ENCODE assay signal across 8 mouse cellular contexts in the genomic region with DNA sequence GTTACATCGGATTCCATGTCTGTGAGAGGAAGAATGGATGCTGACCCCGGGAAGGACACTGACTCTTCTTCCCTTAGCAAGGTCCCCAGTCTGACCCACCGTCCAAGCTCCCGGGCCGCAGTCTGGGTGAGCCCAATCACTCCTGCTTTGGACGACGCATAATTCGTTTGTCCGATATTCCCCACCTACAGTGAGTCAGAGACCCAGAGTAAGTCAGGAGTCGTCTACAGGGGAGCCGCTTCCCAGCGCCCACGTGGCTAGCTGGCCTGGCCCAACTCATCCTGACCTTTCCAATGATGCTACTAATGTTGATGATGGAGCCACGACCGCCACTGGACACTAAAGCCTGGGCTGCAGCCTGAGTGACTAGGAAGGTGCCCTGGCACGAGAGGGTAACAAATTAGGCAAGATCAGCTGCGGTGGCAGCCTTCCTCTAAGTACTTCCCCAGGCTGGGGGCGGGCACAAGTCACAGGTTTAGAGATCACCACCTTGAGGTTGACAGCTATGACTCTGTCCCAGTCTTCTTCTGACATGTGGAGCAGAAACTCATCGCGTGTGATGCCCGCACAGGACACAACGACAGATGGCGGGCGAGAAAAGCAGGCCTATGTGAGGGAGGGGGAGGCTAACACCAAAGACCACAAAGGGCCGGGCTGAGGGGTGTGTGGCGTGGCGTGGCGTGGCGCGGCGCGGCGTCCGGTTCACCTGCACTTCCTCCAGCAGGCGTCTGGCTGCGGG. TPM values are rescaled to one million over a fixed set of nuclear protein-coding genes. Genes with fewer than 3 reads are reported as not detected.
DNase-seq lines count a peak whose midpoint lies in the region; ATAC-seq and TF ChIP-seq lines count a peak whose summit lies in the region.

No protein-coding gene starts in this region.

- peaks cover 34% of the 10 kb centered on the region for H3K36me3 ChIP-seq in hindbrain, embryonic 14.5 days (replicated peaks; ENCODE audit: control insufficient read depth, insufficient read depth)
- peaks cover 11% of the 10 kb centered on the region for H3K36me3 ChIP-seq in liver, embryonic 14.5 days (replicated peaks; ENCODE audit: control insufficient read depth, insufficient read depth, low read depth)
- peaks cover 23% of the 10 kb centered on the region for H3K36me3 ChIP-seq in neural tube, embryonic 11.5 days (ENCODE audit: control insufficient read depth, insufficient read depth, low read length)

- peak overlapping the region; percentile 67 for H3K9ac ChIP-seq in hindbrain, embryonic 14.5 days
- peak overlapping the region; percentile 66 for H3K9ac ChIP-seq in liver, embryonic 14.5 days (replicated peaks)
- H3K9ac ChIP-seq in neural tube, embryonic 11.5 days (ENCODE audit: low read length), result peak overlapping the region; percentile 73

- peaks cover 13% of the 10 kb centered on the region for H3K4me1 ChIP-seq in cortical plate, adult 2 months (ENCODE audit: control insufficient read depth, insufficient read depth, low read length)
- peaks cover 60% of the 10 kb centered on the region for H3K4me1 ChIP-seq in hindbrain, embryonic 14.5 days (replicated peaks; ENCODE audit: control insufficient read depth, insufficient read depth, low read length)
- H3K4me1 ChIP-seq in liver, embryonic 14.5 days (replicated peaks; ENCODE audit: control insufficient read depth in 2 of 2, insufficient read depth in 2 of 2, low read length in 1 of 2), result peaks cover 10 to 25% of the 10 kb centered on the region in 2 experiments
- H3K4me1 ChIP-seq in neural tube, embryonic 11.5 days (ENCODE audit: control insufficient read depth, insufficient read depth, low read length), result peaks cover 46% of the 10 kb centered on the region

- no peak for TF ChIP-seq POLR2A in cortical plate, adult 2 months (IDR thresholded peaks at IDR 0.05; ENCODE audit: extremely low read depth, insufficient read depth, low read length)

- peak; percentile 55 to 57 for DNase-seq in adrenal gland, adult 18-20 months (ENCODE audit: low spot score in 2 of 2)
- no peak for DNase-seq in adrenal gland, postnatal 4 days (ENCODE audit: low spot score in 2 of 2)
- DNase-seq in CD4-positive helper T cell, adult 2 months (ENCODE audit: low read depth, low spot score), result peak; percentile 89
- DNase-seq in hindbrain, embryonic 14.5 days (ENCODE audit: low spot score), result no peak
- DNase-seq in liver, embryonic 14.5 days (ENCODE audit: low read depth in 3 of 3, low spot score in 3 of 3), result peak in 1 of 3 experiments; percentile 38
- DNase-seq in neural tube, embryonic 11.5 days (ENCODE audit: low spot score), result no peak
- no peak for DNase-seq in urinary bladder, adult 2 months (ENCODE audit: low spot score)

- H3K4me3 ChIP-seq in cortical plate, adult 2 months (ENCODE audit: insufficient read depth, low read length), result peak overlapping the region; percentile 78; the same call in 1 of the 2 replicates
- H3K4me3 ChIP-seq in hindbrain, embryonic 14.5 days (replicated peaks; ENCODE audit: low read length), result peak overlapping the region; percentile 57
- H3K4me3 ChIP-seq in liver, embryonic 14.5 days (ENCODE audit: insufficient read depth in 1 of 2, low read depth in 2 of 2, low read length in 2 of 2), result peak overlapping the region; percentile 68 to 81
- H3K4me3 ChIP-seq in neural tube, embryonic 11.5 days (ENCODE audit: low read depth, low read length), result peak overlapping the region; percentile 95

- TF ChIP-seq EP300 in liver, embryonic 14.5 days (IDR thresholded peaks at IDR 0.05; ENCODE audit: low read depth), result no peak

- 3% methylated on average over 36 of the region's 36 CpGs for WGBS in hindbrain, embryonic 14.5 days
- WGBS in liver, embryonic 14.5 days (ENCODE audit: insufficient replicate concordance), result 12% methylated on average over 36 of the region's 36 CpGs
- WGBS in neural tube, embryonic 11.5 days, result 3% methylated on average over 36 of the region's 36 CpGs

- no peak for ATAC-seq in hindbrain, embryonic 14.5 days (ENCODE audit: low FRiP score)
- no peak for ATAC-seq in liver, embryonic 14.5 days (ENCODE audit: insufficient read depth)
- no peak for ATAC-seq in neural tube, embryonic 11.5 days (ENCODE audit: insufficient read depth, low FRiP score, low TSS enrichment)

- H3K27me3 ChIP-seq in hindbrain, embryonic 14.5 days (ENCODE audit: control insufficient read depth, insufficient read depth, low read length), result no peaks in the 10 kb centered on the region
- H3K27me3 ChIP-seq in liver, embryonic 14.5 days (ENCODE audit: control insufficient read depth, insufficient read depth, low read length), result no peaks in the 10 kb centered on the region
- H3K27me3 ChIP-seq in neural tube, embryonic 11.5 days (ENCODE audit: control insufficient read depth, insufficient read depth, low read length), result no peaks in the 10 kb centered on the region

- H3K9me3 ChIP-seq in hindbrain, embryonic 14.5 days (ENCODE audit: control insufficient read depth, low read length), result no peaks in the 10 kb centered on the region
- H3K9me3 ChIP-seq in liver, embryonic 14.5 days (ENCODE audit: control insufficient read depth, low read length), result no peaks in the 10 kb centered on the region
- no peaks in the 10 kb centered on the region for H3K9me3 ChIP-seq in neural tube, embryonic 11.5 days (ENCODE audit: control insufficient read depth, low read length)

- no peak for TF ChIP-seq CTCF in cortical plate, adult 2 months (IDR thresholded peaks at IDR 0.05; ENCODE audit: extremely low read depth, insufficient read depth, low read length)
- TF ChIP-seq CTCF in liver, embryonic 14.5 days (IDR thresholded peaks at IDR 0.05; ENCODE audit: low read depth), result no peak; the same call in 1 of the 2 replicates

- H3K4me2 ChIP-seq in hindbrain, embryonic 14.5 days (replicated peaks), result peak overlapping the region; percentile 83
- peak overlapping the region; percentile 70 for H3K4me2 ChIP-seq in liver, embryonic 14.5 days (ENCODE audit: low read depth)
- H3K4me2 ChIP-seq in neural tube, embryonic 11.5 days (ENCODE audit: low read depth), result peak overlapping the region; percentile 90

- H3K27ac ChIP-seq in cortical plate, adult 2 months (ENCODE audit: insufficient read depth, low read length), result peak overlapping the region; percentile 52; the same call in 1 of the 2 replicates
- H3K27ac ChIP-seq in hindbrain, embryonic 14.5 days, result peak overlapping the region; percentile 81
- peak overlapping the region; percentile 9; the same call in 1 of the 2 replicates for H3K27ac ChIP-seq in liver, embryonic 14.5 days
- peak overlapping the region; percentile 97 for H3K27ac ChIP-seq in neural tube, embryonic 11.5 days (ENCODE audit: low read depth, low read length)

RNA-seq across cellular contexts. Expression of gene H2-Ke6, which starts 0.8 kb away (rescaled TPM):
- total RNA-seq in adrenal gland, adult 18-20 months (2021), result 100 to 1,000 TPM; 246 to 274 TPM
- total RNA-seq in adrenal gland, postnatal 4 days (2021), result 100 to 1,000 TPM; 135 to 144 TPM
- polyA plus RNA-seq in cortical plate, adult 2 months (2012; rRNA removed), result 59.6 and 61.7 TPM in 2 replicates
- 64.3 and 67.3 TPM in 2 replicates for polyA plus RNA-seq in hindbrain, embryonic 14.5 days (2014; fragmentation: Nextera tagmentation; extraction: Ambion mirVana)
- polyA plus RNA-seq in liver, embryonic 14.5 days (2012; rRNA removed), result 30.6 and 32.8 TPM in 2 replicates
- polyA plus RNA-seq in liver, embryonic 14.5 days (2014; fragmentation: Nextera tagmentation; extraction: Ambion mirVana), result 22.3 and 24.9 TPM in 2 replicates
- polyA plus RNA-seq in neural tube, embryonic 11.5 days (2014; fragmentation: Nextera tagmentation; extraction: Ambion mirVana), result 48.1 and 52.7 TPM in 2 replicates
- polyA plus RNA-seq in urinary bladder, adult 2 months (2012; rRNA removed), result 86.6 and 112 TPM in 2 replicates

RNA-seq across cellular contexts. Expression of gene Ring1, which starts 2.6 kb away (rescaled TPM):
- total RNA-seq in adrenal gland, adult 18-20 months (2021), result 10 to 100 TPM; 43.9 to 45.5 TPM
- 10 to 100 TPM; 49.0 to 54.3 TPM for total RNA-seq in adrenal gland, postnatal 4 days (2021)
- polyA plus RNA-seq in cortical plate, adult 2 months (2012; rRNA removed), result 73.1 and 73.2 TPM in 2 replicates
- 6.3 and 7.8 TPM in 2 replicates for polyA plus RNA-seq in hindbrain, embryonic 14.5 days (2014; fragmentation: Nextera tagmentation; extraction: Ambion mirVana)
- 7.6 and 9.7 TPM in 2 replicates for polyA plus RNA-seq in liver, embryonic 14.5 days (2012; rRNA removed)
- polyA plus RNA-seq in liver, embryonic 14.5 days (2014; fragmentation: Nextera tagmentation; extraction: Ambion mirVana), result 1.2 and 1.7 TPM in 2 replicates
- 5.2 and 8.4 TPM in 2 replicates for polyA plus RNA-seq in neural tube, embryonic 11.5 days (2014; fragmentation: Nextera tagmentation; extraction: Ambion mirVana)
- 46.1 and 76.8 TPM in 2 replicates for polyA plus RNA-seq in urinary bladder, adult 2 months (2012; rRNA removed)

RNA-seq across cellular contexts. Expression of gene Slc39a7, which starts 4.4 kb away (rescaled TPM):
- 100 to 1,000 TPM; 131 to 156 TPM for total RNA-seq in adrenal gland, adult 18-20 months (2021)
- 100 to 1,000 TPM; 145 to 156 TPM for total RNA-seq in adrenal gland, postnatal 4 days (2021)
- polyA plus RNA-seq in cortical plate, adult 2 months (2012; rRNA removed), result 92.7 and 103 TPM in 2 replicates
- 87.1 and 97.0 TPM in 2 replicates for polyA plus RNA-seq in hindbrain, embryonic 14.5 days (2014; fragmentation: Nextera tagmentation; extraction: Ambion mirVana)
- polyA plus RNA-seq in liver, embryonic 14.5 days (2012; rRNA removed), result 27.0 and 28.1 TPM in 2 replicates
- 25.1 and 26.5 TPM in 2 replicates for polyA plus RNA-seq in liver, embryonic 14.5 days (2014; fragmentation: Nextera tagmentation; extraction: Ambion mirVana)
- polyA plus RNA-seq in neural tube, embryonic 11.5 days (2014; fragmentation: Nextera tagmentation; extraction: Ambion mirVana), result 89.7 and 108 TPM in 2 replicates
- 106 and 110 TPM in 2 replicates for polyA plus RNA-seq in urinary bladder, adult 2 months (2012; rRNA removed)

RNA-seq across cellular contexts. Expression of gene Rxrb, which starts 4.5 kb away (rescaled TPM):
- 10 to 100 TPM; 55.9 to 58.2 TPM for total RNA-seq in adrenal gland, adult 18-20 months (2021)
- total RNA-seq in adrenal gland, postnatal 4 days (2021), result 10 to 100 TPM; 74.5 to 78.0 TPM
- 78.5 and 81.5 TPM in 2 replicates for polyA plus RNA-seq in cortical plate, adult 2 months (2012; rRNA removed)
- 32.2 and 34.5 TPM in 2 replicates for polyA plus RNA-seq in hindbrain, embryonic 14.5 days (2014; fragmentation: Nextera tagmentation; extraction: Ambion mirVana)
- polyA plus RNA-seq in liver, embryonic 14.5 days (2012; rRNA removed), result 15.2 and 16.5 TPM in 2 replicates
- polyA plus RNA-seq in liver, embryonic 14.5 days (2014; fragmentation: Nextera tagmentation; extraction: Ambion mirVana), result 6.0 and 7.2 TPM in 2 replicates
- 25.1 and 27.1 TPM in 2 replicates for polyA plus RNA-seq in neural tube, embryonic 11.5 days (2014; fragmentation: Nextera tagmentation; extraction: Ambion mirVana)
- polyA plus RNA-seq in urinary bladder, adult 2 months (2012; rRNA removed), result 47.7 and 53.1 TPM in 2 replicates

RNA-seq across cellular contexts. Expression of gene Col11a2, which starts 12.2 kb away (rescaled TPM):
- total RNA-seq in adrenal gland, adult 18-20 months (2021), result 1 to 10 TPM; 1.4 to 1.9 TPM
- total RNA-seq in adrenal gland, postnatal 4 days (2021), result 1 to 10 TPM; 3.1 to 6.4 TPM
- 9.3 and 12.1 TPM in 2 replicates for polyA plus RNA-seq in cortical plate, adult 2 months (2012; rRNA removed)
- 2.7 and 3.4 TPM in 2 replicates for polyA plus RNA-seq in hindbrain, embryonic 14.5 days (2014; fragmentation: Nextera tagmentation; extraction: Ambion mirVana)
- polyA plus RNA-seq in liver, embryonic 14.5 days (2012; rRNA removed), result 0.22 and 0.55 TPM in 2 replicates
- 0.06 and 0.20 TPM in 2 replicates for polyA plus RNA-seq in liver, embryonic 14.5 days (2014; fragmentation: Nextera tagmentation; extraction: Ambion mirVana)
- polyA plus RNA-seq in neural tube, embryonic 11.5 days (2014; fragmentation: Nextera tagmentation; extraction: Ambion mirVana), result 1.5 and 2.9 TPM in 2 replicates
- 0.99 and 1.8 TPM in 2 replicates for polyA plus RNA-seq in urinary bladder, adult 2 months (2012; rRNA removed)

Comparison
In these comparisons a context has a peak if more than half of its experiments do, and no peak if none do; other contexts are left out.
1. DNase-seq: peak in adrenal gland, adult 18-20 months (2 of 2) and CD4-positive helper T cell, adult 2 months (single experiment); none in adrenal gland, postnatal 4 days (0 of 2), hindbrain, embryonic 14.5 days (single experiment), neural tube, embryonic 11.5 days (single experiment) and urinary bladder, adult 2 months (single experiment).
2. H3K27ac ChIP-seq: peak in every context shown above with its lines; median percentile 97 in neural tube, embryonic 11.5 days; 81 in hindbrain, embryonic 14.5 days; 52 in cortical plate, adult 2 months; 9 in liver, embryonic 14.5 days.
3. Peak in every context shown above with its lines, with median percentiles within 50 percentile points of each other: H3K4me3 ChIP-seq, H3K4me2 ChIP-seq and H3K9ac ChIP-seq.